Mouse (Mus musculus): ENCODE measurements around the gene Sephs2. TPM values are rescaled to one million over a fixed set of nuclear protein-coding genes. Genes with fewer than 3 reads are reported as not detected.
"Not testable (repeated sequence)": the region's sequence is repeated elsewhere in the genome, so short reads cannot be mapped to it uniquely, and the experiment has no call there.

Sephs2 gene
- total and polyA plus RNA-seq, 2 experiments: 388 to 939 TPM

- TF ChIP-seq POLR2A (IDR thresholded peaks at IDR 0.05; ENCODE audit: extremely low read depth, insufficient read depth, low read length) (no peak), CTCF (IDR thresholded peaks at IDR 0.05; ENCODE audit: low read depth, low read length) (peak; percentile 34; the same call in 1 of the 2 replicates)
- no peaks in the 10 kb centered on the region for H3K27me3 ChIP-seq (ENCODE audit: control insufficient read depth, insufficient read depth, low read length)
- H3K79me2 ChIP-seq (ENCODE audit: control insufficient read depth, insufficient read depth, low read length): no peaks in the 10 kb centered on the region
- H3K4me3 ChIP-seq (ENCODE audit: insufficient read depth, low read depth, low read length): no peak overlapping the region
- no peak overlapping the region for H3K9ac ChIP-seq (ENCODE audit: low read depth, low read length)
- 65% methylated on average over 2 of the region's 2 CpGs for WGBS
- peaks cover 4% of the 10 kb centered on the region; the same call in 1 of the 2 replicates for H3K4me1 ChIP-seq (ENCODE audit: control insufficient read depth, insufficient read depth, low read length)
- peak; percentile 43 for DNase-seq (ENCODE audit: extremely low read depth, low read depth, low spot score)
- no peak overlapping the region for H3K27ac ChIP-seq (replicated peaks; ENCODE audit: insufficient read depth, low read depth, low read length)
- H3K36me3 ChIP-seq (ENCODE audit: control insufficient read depth, insufficient read depth, low read length): 0 out of 2 replicates have a peak, but pooled peaks cover 2% of the 10 kb centered on the region
Measured at GRCm38 (mm10) chr7:127252414-127252813, 21.4 kb downstream of the Sephs2 start.

GRCm38 (mm10) chr7:127250511-127250910 lies 23.3 kb downstream of the Sephs2 start:
- H3K27me3 ChIP-seq (ENCODE audit: control insufficient read depth, insufficient read depth, low read length); H3K27ac ChIP-seq (replicated peaks; ENCODE audit: insufficient read depth, low read depth, low read length); H3K36me3 ChIP-seq (ENCODE audit: control insufficient read depth, insufficient read depth, low read length); H3K9ac ChIP-seq (ENCODE audit: low read depth, low read length); H3K4me3 ChIP-seq (ENCODE audit: insufficient read depth, low read depth, low read length); H3K79me2 ChIP-seq (ENCODE audit: control insufficient read depth, insufficient read depth, low read length); DNase-seq (ENCODE audit: extremely low read depth, low read depth, low spot score); H3K4me1 ChIP-seq (ENCODE audit: control insufficient read depth, insufficient read depth, low read length): not testable (repeated sequence)
- 95% methylated on average over 8 of the region's 8 CpGs for WGBS

DNA sequence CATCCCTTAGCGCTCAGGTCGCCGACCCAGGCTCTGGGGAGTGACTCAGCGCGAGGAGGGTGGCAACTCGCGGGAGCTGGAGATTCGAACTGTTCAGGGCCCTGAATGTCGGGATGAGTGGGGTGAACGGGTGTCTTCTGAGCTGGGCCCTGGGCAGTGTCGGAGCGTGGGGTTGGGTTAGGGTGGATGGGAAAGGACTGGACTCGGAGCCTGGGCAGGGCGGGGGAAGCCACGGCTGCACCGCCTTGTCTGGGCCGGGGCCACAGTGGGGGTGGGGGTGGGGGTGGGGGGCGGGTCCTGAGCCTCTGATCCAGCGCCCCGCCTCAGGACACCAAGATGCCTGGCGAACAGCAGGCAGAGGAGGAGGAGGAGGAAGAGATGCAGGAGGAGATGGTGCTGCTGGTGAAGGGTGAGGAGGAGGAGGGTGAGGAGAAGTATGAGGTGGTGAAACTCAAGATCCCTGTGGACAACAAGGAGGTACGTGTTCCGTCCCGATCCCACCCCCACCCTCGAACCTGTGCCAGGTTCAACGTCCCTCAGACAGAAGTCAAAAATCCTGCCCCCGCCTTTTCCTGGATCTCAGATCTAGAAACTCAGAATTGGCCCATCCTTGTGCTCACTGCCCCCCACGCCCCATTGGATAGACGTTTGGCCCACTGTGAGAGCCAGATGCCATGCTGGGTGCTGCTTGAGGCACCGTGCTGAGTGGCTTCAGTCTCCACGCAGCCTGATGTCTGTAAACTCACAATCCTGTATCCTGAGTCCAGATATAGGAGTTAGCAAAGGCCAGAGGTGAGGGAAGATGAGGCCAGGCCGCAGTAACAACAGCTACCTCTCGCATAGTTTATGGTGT lies 29.0 kb downstream of the Sephs2 start:
- H3K4me3 ChIP-seq (ENCODE audit: insufficient read depth, low read depth, low read length): peak overlapping the region; percentile 84
- WGBS: 9% methylated on average over 33 of the region's 33 CpGs
- DNase-seq (ENCODE audit: extremely low read depth, low read depth, low spot score): peak; percentile 45
- TF ChIP-seq CTCF (IDR thresholded peaks at IDR 0.05; ENCODE audit: low read depth, low read length) (no peak), POLR2A (IDR thresholded peaks at IDR 0.05; ENCODE audit: extremely low read depth, insufficient read depth, low read length) (no peak)
- 0 out of 2 replicates have a peak, but pooled peaks cover 2% of the 10 kb centered on the region for H3K36me3 ChIP-seq (ENCODE audit: control insufficient read depth, insufficient read depth, low read length)
- no peaks in the 10 kb centered on the region for H3K27me3 ChIP-seq (ENCODE audit: control insufficient read depth, insufficient read depth, low read length)
- H3K27ac ChIP-seq (replicated peaks; ENCODE audit: insufficient read depth, low read depth, low read length): peak overlapping the region; percentile 90
- peaks cover 7% of the 10 kb centered on the region; the same call in 1 of the 2 replicates for H3K79me2 ChIP-seq (ENCODE audit: control insufficient read depth, insufficient read depth, low read length)
- peaks cover 14% of the 10 kb centered on the region for H3K4me1 ChIP-seq (ENCODE audit: control insufficient read depth, insufficient read depth, low read length)
- peak overlapping the region; percentile 93 for H3K9ac ChIP-seq (ENCODE audit: low read depth, low read length)

DNA sequence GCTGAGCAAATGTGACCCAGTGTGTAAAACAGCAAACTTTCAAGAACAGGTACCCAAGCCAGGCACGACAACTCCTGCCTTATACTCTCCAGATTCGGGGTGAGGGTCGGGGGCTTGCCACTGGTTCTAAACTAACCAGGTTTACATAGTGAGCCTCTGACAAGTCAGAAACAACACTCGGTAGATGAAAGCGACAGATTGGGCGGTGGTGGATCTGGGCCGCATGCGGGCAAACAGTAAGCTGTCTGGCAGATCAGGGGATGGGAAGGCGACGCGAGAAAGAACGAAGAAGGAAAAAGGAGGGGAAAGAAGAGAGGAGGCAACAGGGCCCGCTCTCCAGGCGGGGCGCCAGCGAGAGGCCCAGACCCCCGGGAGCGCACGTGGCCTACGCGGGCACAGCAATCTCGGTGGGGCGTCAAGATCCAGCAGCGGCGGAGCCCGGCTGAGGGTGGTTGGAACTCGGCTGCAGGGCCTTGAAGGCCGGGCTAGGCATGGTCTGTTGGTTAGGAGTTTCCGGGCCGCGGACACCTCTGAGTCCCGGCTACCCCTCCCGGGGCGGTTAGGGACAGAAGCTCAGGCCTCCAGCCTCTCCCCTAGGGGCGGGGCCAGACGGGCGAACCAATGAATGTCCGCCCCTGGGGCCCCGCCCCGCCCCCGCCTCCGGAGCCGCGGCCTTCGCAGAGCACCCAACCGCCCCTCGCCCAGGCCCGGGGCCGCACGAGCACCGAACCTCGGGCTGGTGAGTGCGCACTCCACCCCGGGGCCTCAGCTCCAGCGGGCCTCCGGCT lies 29.8 kb downstream of the Sephs2 start, which contains the start of gene Zfp771:
TSS of gene Zfp771 (plus strand) at position 405 of the 788 bp plus-strand sequence.
- WGBS: under 1% methylated on average over 53 of the region's 56 CpGs
- TF ChIP-seq POLR2A (IDR thresholded peaks at IDR 0.05; ENCODE audit: extremely low read depth, insufficient read depth, low read length) (peak; percentile 89), CTCF (IDR thresholded peaks at IDR 0.05; ENCODE audit: low read depth, low read length) (no peak)
- Histone ChIP-seq H3K4me1 (ENCODE audit: control insufficient read depth, insufficient read depth, low read length) (peaks cover 14% of the 10 kb centered on the region), H3K9ac (ENCODE audit: low read depth, low read length) (peak within 1 kb of the TSS; percentile 96), H3K79me2 (ENCODE audit: control insufficient read depth, insufficient read depth, low read length) (peaks cover 7% of the 10 kb centered on the region; the same call in 1 of the 2 replicates), H3K4me3 (ENCODE audit: insufficient read depth, low read depth, low read length) (peak within 1 kb of the TSS; percentile 86), H3K27ac (replicated peaks; ENCODE audit: insufficient read depth, low read depth, low read length) (peak within 1 kb of the TSS; percentile 97), H3K27me3 (ENCODE audit: control insufficient read depth, insufficient read depth, low read length) (no peaks in the 10 kb centered on the region), H3K36me3 (ENCODE audit: control insufficient read depth, insufficient read depth, low read length) (0 out of 2 replicates have a peak, but pooled peaks cover 2% of the 10 kb centered on the region)
- peak; percentile 81 for DNase-seq (ENCODE audit: extremely low read depth, low read depth, low spot score)

- Histone ChIP-seq H3K36me3 (ENCODE audit: control insufficient read depth, insufficient read depth, low read length) (0 out of 2 replicates have a peak, but pooled peaks cover 2% of the 10 kb centered on the region), H3K9ac (ENCODE audit: low read depth, low read length) (peak overlapping the region; percentile 96), H3K27me3 (ENCODE audit: control insufficient read depth, insufficient read depth, low read length) (no peaks in the 10 kb centered on the region), H3K4me3 (ENCODE audit: insufficient read depth, low read depth, low read length) (no peak overlapping the region), H3K4me1 (ENCODE audit: control insufficient read depth, insufficient read depth, low read length) (peaks cover 14% of the 10 kb centered on the region), H3K27ac (replicated peaks; ENCODE audit: insufficient read depth, low read depth, low read length) (peak overlapping the region; percentile 97), H3K79me2 (ENCODE audit: control insufficient read depth, insufficient read depth, low read length) (peaks cover 7% of the 10 kb centered on the region; the same call in 1 of the 2 replicates)
- DNase-seq (ENCODE audit: extremely low read depth, low read depth, low spot score): no peak
- 45% methylated on average over 2 of the region's 2 CpGs for WGBS
- TF ChIP-seq POLR2A (IDR thresholded peaks at IDR 0.05; ENCODE audit: extremely low read depth, insufficient read depth, low read length) (no peak), CTCF (IDR thresholded peaks at IDR 0.05; ENCODE audit: low read depth, low read length) (no peak)
Measured at GRCm38 (mm10) chr7:127243361-127243867, 30.4 kb downstream of the Sephs2 start.

Measured in liver, adult 2 months (tissue).